Mouse (Mus musculus) heart, embryonic 15.5 days (tissue): ENCODE measurements around the gene Ssc5d. TPM values are rescaled to one million over a fixed set of nuclear protein-coding genes. Genes with fewer than 3 reads are reported as not detected.

ENCODE experiments used
- ATAC-seq: fragments of 200-750 bp; cut with Nextera tagmentation; replicated peaks from 2 replicates; pipeline ENCODE4 v1.8.0; 2017; ENCODE audit warnings: low read depth, moderate TSS enrichment; ENCODE audit not compliant: insufficient number of reproducible peaks, insufficient read depth, low FRiP score
- H3K27ac ChIP-seq: fragments of 300-500 bp; sonication (generic); 2 replicates; pipeline ENCODE4 v1.5.1; 2015; ENCODE audit warnings: mild to moderate bottlenecking, inconsistent platforms
- H3K27me3 ChIP-seq: fragments of 300-500 bp; sonication (generic); 2 replicates; pipeline ENCODE4 v1.6.1; 2015; ENCODE audit warnings: inconsistent platforms
- H3K36me3 ChIP-seq: fragments of 300-500 bp; sonication (generic); 2 replicates; pipeline ENCODE4 v1.6.1; 2015; ENCODE audit warnings: mild to moderate bottlenecking, inconsistent platforms
- H3K4me1 ChIP-seq: fragments of 300-500 bp; sonication (generic); replicated peaks from 2 replicates; pipeline ENCODE4 v1.6.1; 2015; ENCODE audit warnings: inconsistent platforms
- H3K4me2 ChIP-seq: fragments of 300-500 bp; sonication (generic); 2 replicates; pipeline ENCODE4 v1.6.1; 2015; ENCODE audit warnings: inconsistent platforms, mild to moderate bottlenecking, moderate library complexity
- H3K4me3 ChIP-seq: fragments of 300-500 bp; sonication (generic); 2 replicates; pipeline ENCODE4 v1.5.1; 2015; ENCODE audit warnings: mild to moderate bottlenecking, inconsistent platforms
- H3K9ac ChIP-seq: fragments of 300-500 bp; sonication (generic); 2 replicates; pipeline ENCODE4 v1.6.1; 2015; ENCODE audit warnings: mild to moderate bottlenecking, inconsistent platforms
- H3K9me3 ChIP-seq: fragments of 300-500 bp; sonication (generic); replicated peaks from 2 replicates; pipeline ENCODE4 v1.6.1; 2016; ENCODE audit warnings: inconsistent platforms
- WGBS: fragments of 180-500 bp; shearing (Covaris S2); methylation state at CpG from one replicate; pipeline ENCODE4 v1.1.7; 2015; ENCODE audit warnings: mixed read lengths; 5-methylcytosine and 5-hydroxymethylcytosine counted together
- polyA plus RNA-seq: library from polyadenylated mRNA; unstranded; fragments of >200 nt; fragmentation: Nextera tagmentation; extraction: Ambion mirVana; gene quantifications from 2 replicates; pipeline ENCODE4 v1.2.1, GENCODE M21; 2015

The Ssc5d gene
- polyA plus RNA-seq, 1 experiment from 2014 or later, result 2.6 TPM

GRCm38 (mm10) chr7:4988250-4988649 is 62.7 kb downstream of the Ssc5d start:
- no peak overlapping the region for H3K4me3 ChIP-seq
- ATAC-seq, result 0 out of 2 replicates have a peak, but pooled peaks have one; percentile 49
- no peaks in the 10 kb centered on the region for H3K9me3 ChIP-seq
- peaks cover under 1% of the 10 kb centered on the region; the same call in 1 of the 2 replicates for H3K4me1 ChIP-seq
- no peak overlapping the region for H3K9ac ChIP-seq
- no peak overlapping the region for H3K27ac ChIP-seq
- WGBS, result 23% methylated on average over 2 of the region's 2 CpGs
- H3K4me2 ChIP-seq, result no peak overlapping the region
- H3K27me3 ChIP-seq, result peaks cover 5% of the 10 kb centered on the region
- H3K36me3 ChIP-seq, result peaks cover 10% of the 10 kb centered on the region

- Histone ChIP-seq H3K9ac (no peak overlapping the region), H3K4me2 (peak overlapping the region; percentile 82)
- WGBS, result 43% methylated on average over 51 of the region's 55 CpGs
Measured at GRCm38 (mm10) chr7:4993347-4993998, 67.9 kb downstream of the Ssc5d start.

GRCm38 (mm10) chr7:4993999-4994788 is 68.6 kb downstream of the Ssc5d start:
- no peak for ATAC-seq
- 49% methylated on average over 59 of the region's 59 CpGs for WGBS
- no peaks in the 10 kb centered on the region for H3K9me3 ChIP-seq
- H3K9ac ChIP-seq, result peak overlapping the region; percentile 10; the same call in 1 of the 2 replicates
- H3K27me3 ChIP-seq, result peaks cover 20% of the 10 kb centered on the region
- no peak overlapping the region for H3K27ac ChIP-seq
- peak overlapping the region; percentile 71 for H3K4me3 ChIP-seq
- H3K36me3 ChIP-seq, result peaks cover 22% of the 10 kb centered on the region
- peaks cover 27% of the 10 kb centered on the region for H3K4me1 ChIP-seq
- H3K4me2 ChIP-seq, result peak overlapping the region; percentile 82

More at GRCm38 (mm10) chr7:4993347-4993998, 67.9 kb downstream of the Ssc5d start:
- Histone ChIP-seq H3K4me1 (peaks cover 27% of the 10 kb centered on the region), H3K27ac (no peak overlapping the region), H3K27me3 (peaks cover 20% of the 10 kb centered on the region), H3K36me3 (peaks cover 22% of the 10 kb centered on the region), H3K9me3 (no peaks in the 10 kb centered on the region), H3K4me3 (peak overlapping the region; percentile 71)
- no peak for ATAC-seq

Other genes with a start within 250 kb of the Ssc5d start
- gene Hspbp1, start 240.7 kb upstream of the Ssc5d start, polyA plus RNA-seq, result 71.7 and 81.2 TPM in 2 replicates
- gene Brsk1, start 235.2 kb upstream of the Ssc5d start, polyA plus RNA-seq, result 0.79 TPM in 2 replicates
- gene Tmem150b, start 200.5 kb upstream of the Ssc5d start, polyA plus RNA-seq, result 0.11 TPM in 1 of 2 replicates, not detected in the other
- 47.8 and 59.4 TPM in 2 replicates for gene Kmt5c, start 185.7 kb upstream of the Ssc5d start, polyA plus RNA-seq
- 34.9 and 35.6 TPM in 2 replicates for gene Cox6b2, start 172.7 kb upstream of the Ssc5d start, polyA plus RNA-seq
- gene Fam71e2, start 154.5 kb upstream of the Ssc5d start, polyA plus RNA-seq, result not detected in 2 replicates
- gene Il11, start 142.9 kb upstream of the Ssc5d start, polyA plus RNA-seq, result 0.06 TPM in 1 of 2 replicates, not detected in the other
- 0.25 TPM in 1 of 2 replicates, not detected in the other for gene Tmem190, start 142.8 kb upstream of the Ssc5d start, polyA plus RNA-seq
- 4.2 and 5.0 TPM in 2 replicates for gene Tmem238, start 136.1 kb upstream of the Ssc5d start, polyA plus RNA-seq
- 197 and 209 TPM in 2 replicates for gene Rpl28, start 132.9 kb upstream of the Ssc5d start, polyA plus RNA-seq
- 283 and 347 TPM in 2 replicates for gene Ube2s, start 113.2 kb upstream of the Ssc5d start, polyA plus RNA-seq
- gene Shisa7, start 81.1 kb upstream of the Ssc5d start, polyA plus RNA-seq, result 0.05 and 0.14 TPM in 2 replicates
- 3.0 and 4.8 TPM in 2 replicates for gene Isoc2b, start 55.5 kb upstream of the Ssc5d start, polyA plus RNA-seq
- 1.3 and 1.6 TPM in 2 replicates for gene Isoc2a, start 48.6 kb upstream of the Ssc5d start, polyA plus RNA-seq
- not detected in 2 replicates for gene Gm36210, start 19.3 kb upstream of the Ssc5d start, polyA plus RNA-seq
- 2.1 and 3.0 TPM in 2 replicates for gene Zfp628, start 10.6 kb upstream of the Ssc5d start, polyA plus RNA-seq
- gene Nat14, start 3.8 kb upstream of the Ssc5d start, polyA plus RNA-seq, result 4.2 and 5.3 TPM in 2 replicates
- gene Sbk2, start 38.6 kb downstream of the Ssc5d start, polyA plus RNA-seq, result 4.8 and 5.3 TPM in 2 replicates
- gene Sbk3, start 45.4 kb downstream of the Ssc5d start, polyA plus RNA-seq, result 0.33 and 0.55 TPM in 2 replicates
- gene Zfp579, start 70.4 kb downstream of the Ssc5d start, polyA plus RNA-seq, result 22.5 and 26.7 TPM in 2 replicates
- gene Zfp524, start 88.6 kb downstream of the Ssc5d start, polyA plus RNA-seq, result 11.3 and 12.1 TPM in 2 replicates
- gene Fiz1, start 88.9 kb downstream of the Ssc5d start, polyA plus RNA-seq, result 26.2 and 31.4 TPM in 2 replicates
- 0.78 TPM in 1 of 2 replicates, not detected in the other for gene Gm44973, start 89.7 kb downstream of the Ssc5d start, polyA plus RNA-seq
- gene Zfp865, start 94.6 kb downstream of the Ssc5d start, polyA plus RNA-seq, result 3.3 and 5.5 TPM in 2 replicates
- 1.7 and 3.7 TPM in 2 replicates for gene Ccdc106, start 94.8 kb downstream of the Ssc5d start, polyA plus RNA-seq
- not detected in 2 replicates for gene 4632433K11Rik, start 108.3 kb downstream of the Ssc5d start, polyA plus RNA-seq
- 5.4 and 6.5 TPM in 2 replicates for gene Zfp784, start 112.7 kb downstream of the Ssc5d start, polyA plus RNA-seq
- gene Zfp580, start 125.8 kb downstream of the Ssc5d start, polyA plus RNA-seq, result 14.7 and 17.2 TPM in 2 replicates
- gene U2af2, start 136.4 kb downstream of the Ssc5d start, polyA plus RNA-seq, result 63.0 and 78.8 TPM in 2 replicates
- gene Epn1, start 154.4 kb downstream of the Ssc5d start, polyA plus RNA-seq, result 43.1 and 57.0 TPM in 2 replicates
- not detected in 2 replicates for gene Rfpl4, start 191.2 kb downstream of the Ssc5d start, polyA plus RNA-seq
- gene Rasl2-9, start 200.2 kb downstream of the Ssc5d start, polyA plus RNA-seq, result 1.3 and 1.7 TPM in 2 replicates
- not detected in 2 replicates for gene Vmn1r55, start 223.9 kb downstream of the Ssc5d start, polyA plus RNA-seq